Mouse (Mus musculus): ENCODE measurements at regions not wholly inside any gene's neighbourhood (a gene's known extent, or its start where the extent isn't known, plus 50 kb on each side); places are given as distances from the start of the nearest gene placed in this dataset.
"Not testable (repeated sequence)": the region's sequence is repeated elsewhere in the genome, so short reads cannot be mapped to it uniquely, and the experiment has no call there.

DNA sequence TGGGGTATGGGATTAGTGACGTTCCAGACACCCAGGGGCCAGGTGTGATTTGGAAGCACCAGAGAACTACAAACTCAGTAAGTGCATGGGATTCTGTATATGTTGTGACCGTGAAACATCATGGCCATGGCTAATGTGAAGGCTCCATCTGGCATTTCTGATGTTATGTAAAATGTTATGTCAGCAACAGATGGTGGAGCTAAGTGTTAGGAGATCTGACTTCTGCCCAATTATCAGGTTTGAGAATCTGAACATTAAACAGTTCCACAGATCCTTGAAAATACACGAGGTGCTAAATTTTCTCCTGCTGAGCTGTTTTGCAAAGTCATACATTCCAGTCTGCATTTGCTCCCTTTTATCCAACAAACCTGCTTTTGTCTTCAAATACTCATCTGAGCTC lies 223.6 kb upstream of the Egfl6 start:
- DNase-seq (ENCODE audit: low spot score) = no peak

DNA sequence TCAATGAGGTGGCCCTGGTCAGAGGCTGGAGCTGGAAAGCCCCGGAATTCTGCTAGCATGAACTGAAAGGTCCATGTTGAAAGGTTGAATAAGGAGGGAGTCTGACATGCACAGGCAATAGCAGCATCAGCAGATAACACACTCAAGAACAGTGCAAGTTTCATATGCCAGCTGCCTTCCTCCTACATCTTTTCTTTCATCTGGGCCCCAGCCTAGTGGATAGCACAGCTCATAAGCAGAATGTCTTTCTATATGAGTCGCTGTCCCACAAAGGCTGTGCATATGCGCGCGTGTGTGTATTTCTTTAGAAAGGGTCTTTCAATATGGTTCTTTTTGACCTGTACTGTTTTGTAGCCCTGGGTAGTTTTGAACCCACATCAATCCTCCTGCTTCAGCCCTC lies 222.7 kb upstream of the Egfl6 start:
- DNase-seq (ENCODE audit: low spot score) = no peak

DNA sequence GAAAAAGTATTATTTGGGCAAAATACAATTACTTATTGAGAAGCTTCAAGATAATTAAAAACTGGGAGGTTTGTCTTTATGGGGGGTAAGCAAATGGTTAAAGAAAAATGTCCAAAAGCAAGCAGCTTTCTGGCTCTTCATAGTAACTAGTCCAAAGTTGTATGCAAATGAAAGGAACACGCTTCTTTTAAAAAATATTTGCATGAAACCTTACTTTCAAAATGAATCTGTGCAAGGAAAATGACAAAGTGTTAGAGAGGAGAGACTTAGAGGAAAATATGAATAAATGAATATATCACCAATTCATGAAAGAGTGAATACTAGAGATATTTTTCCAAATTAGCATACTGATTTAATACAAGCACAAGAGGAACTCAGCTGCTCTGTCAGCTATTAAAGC lies 220.4 kb upstream of the Egfl6 start:
- no peak for DNase-seq (ENCODE audit: low spot score)

DNA sequence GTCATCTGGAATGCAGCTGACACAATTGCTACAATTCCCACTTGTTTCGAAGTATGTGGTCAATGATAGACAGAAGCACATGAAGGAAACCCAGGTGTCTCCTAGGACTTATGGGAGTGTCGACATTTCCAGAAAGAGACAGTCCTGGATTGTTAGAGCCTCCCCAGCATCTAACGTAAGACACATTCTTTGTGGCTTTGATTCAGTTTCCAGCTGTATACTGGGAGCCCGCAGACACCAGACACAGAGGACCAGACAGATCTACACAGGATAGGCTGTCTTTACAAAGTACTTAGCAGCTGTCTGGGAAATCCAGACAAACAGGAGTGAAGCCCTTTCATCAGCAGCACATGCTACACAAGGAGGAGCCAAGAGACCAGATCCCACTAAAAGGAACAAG lies 220.0 kb upstream of the Egfl6 start:
- DNase-seq (ENCODE audit: low spot score) = no peak

DNA sequence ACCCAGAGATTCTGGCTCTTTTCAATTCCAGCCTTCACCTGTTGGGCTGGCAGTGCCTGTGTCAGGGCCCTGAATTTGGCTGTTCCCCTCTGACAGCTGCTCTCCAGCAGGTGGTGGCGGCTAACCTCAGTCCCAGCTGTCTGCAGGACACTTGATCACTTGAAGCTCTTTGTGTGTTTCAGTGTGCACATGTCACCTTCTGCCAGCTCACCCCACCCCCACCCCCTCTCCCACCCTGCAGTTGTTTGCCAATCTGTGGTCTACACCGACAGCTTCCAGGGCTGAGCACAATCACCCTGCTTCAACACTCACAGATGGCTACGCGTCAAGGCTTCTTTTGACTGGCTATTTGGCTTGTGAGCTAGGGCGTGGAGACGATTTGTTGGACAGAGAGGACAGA lies 217.7 kb upstream of the Egfl6 start:
- DNase-seq (ENCODE audit: low spot score) = no peak

DNA sequence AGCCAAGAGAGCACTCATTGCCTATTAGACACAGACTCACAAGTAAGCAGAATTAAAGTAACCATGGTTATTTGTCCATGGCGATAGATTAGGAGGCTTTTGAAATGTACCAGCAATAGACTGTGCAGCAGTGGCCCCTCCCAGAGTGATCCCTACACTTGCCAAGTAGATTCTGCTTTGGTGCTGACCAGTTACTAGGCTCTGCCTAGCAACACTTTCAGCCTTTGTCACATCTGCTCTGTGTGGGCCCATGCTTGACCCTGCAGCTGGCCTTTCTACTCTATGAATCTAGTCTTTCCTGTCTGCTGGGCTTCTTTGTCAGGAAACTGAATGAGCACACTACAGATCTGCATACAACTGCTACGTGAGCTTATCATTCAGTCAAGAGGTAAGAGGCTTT lies 215.5 kb upstream of the Egfl6 start:
- no peak for DNase-seq (ENCODE audit: low spot score)

DNA sequence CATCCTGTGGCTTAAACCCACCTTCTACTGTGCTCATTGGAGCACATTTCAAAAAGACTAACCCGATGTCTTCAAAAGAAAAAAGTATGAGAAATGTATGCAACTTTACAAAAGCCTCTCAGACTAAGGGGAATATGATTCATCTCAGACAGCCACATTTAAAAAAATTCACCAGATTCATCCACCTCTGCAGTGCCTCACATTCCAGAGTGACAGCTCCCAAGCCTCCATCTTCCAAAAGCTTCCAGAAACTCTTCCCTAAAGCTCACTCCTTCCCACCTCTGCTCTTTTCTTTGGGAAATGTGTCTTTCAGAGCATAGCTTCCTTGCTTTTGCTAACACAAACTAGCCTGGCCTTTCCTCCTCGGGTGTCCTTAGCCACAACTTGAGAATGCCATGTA lies 210.1 kb upstream of the Egfl6 start:
- no peak for DNase-seq (ENCODE audit: low spot score)

DNA sequence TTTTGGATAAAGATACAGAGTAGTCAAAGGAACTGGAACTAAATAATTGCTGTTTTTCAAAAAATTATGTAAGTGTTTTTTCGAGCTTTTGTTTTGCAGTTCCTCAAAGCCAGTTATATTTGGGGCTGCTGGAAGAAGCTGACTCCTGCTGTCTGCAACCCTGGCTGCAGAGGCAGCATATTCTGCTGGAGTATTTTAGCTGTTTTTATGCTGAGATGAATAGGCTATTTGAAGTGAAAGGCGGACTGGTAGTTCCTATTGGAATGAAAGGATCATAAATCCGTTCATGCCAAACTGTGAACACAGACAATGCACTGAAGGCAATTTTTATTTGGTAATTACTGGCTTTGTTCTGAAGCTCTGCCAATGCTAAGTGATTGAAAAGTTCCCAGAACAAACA lies 203.5 kb upstream of the Egfl6 start:
- no peak for DNase-seq (ENCODE audit: low spot score)

DNA sequence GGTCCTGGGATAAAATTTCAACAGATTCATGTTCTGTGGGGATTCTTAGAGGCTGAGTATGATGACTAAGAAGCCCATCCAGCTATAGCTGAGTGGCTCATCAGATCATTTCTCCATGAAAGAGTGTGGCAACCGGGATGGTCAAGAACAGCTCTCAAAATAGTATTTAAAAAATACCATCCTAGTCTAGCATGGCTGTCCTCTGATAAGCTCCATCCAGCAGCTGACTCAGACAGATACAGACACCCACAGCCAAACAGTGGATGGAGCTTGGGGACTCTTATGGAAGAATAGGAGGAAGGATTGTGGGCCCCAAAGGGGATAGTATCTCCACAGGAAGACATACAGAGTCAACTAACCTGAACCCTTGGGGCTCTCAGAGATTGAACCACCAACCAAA lies 201.6 kb upstream of the Egfl6 start:
- not testable (repeated sequence) for DNase-seq (ENCODE audit: low spot score)

DNA sequence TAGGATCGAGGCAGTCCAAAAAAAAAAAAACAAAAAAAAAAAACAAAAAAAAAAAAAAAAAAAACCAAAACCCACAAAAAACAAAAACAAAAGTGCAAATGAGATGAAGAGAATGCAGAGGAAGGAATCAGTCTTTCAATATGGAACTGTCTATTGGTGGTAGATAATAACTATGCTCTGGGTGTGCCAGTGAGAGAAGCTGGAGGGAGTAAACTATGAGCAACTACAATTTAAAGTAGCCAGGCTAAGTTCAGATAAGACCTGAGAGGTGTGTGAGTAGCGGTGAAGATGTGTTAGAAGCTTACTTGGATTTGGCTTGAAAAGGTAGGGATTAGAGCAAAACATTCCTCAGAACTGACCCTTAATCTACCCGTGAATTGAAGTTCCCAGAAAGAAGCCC lies 200.1 kb upstream of the Egfl6 start:
- no peak for DNase-seq (ENCODE audit: low spot score)

DNA sequence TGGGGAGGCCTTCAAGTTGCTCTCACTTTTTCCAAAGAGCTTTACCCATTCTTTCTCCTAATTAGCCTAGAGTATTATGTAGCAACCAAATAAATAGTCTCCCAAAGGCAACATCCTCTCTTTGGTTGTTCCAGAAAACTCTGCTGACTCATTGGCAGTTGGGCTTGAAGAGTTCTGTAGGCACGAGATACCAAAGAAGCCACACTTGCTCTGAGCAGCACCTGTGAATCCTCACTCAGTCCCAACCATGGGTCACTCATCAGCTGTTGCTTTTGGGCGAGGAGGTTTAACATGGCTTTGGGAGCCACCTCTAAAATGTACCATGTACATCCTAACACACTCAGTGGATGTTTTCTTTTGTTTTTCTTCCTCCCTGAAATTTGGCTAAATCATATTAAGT lies 197.9 kb upstream of the Egfl6 start:
- no peak for DNase-seq (ENCODE audit: low spot score)

DNA sequence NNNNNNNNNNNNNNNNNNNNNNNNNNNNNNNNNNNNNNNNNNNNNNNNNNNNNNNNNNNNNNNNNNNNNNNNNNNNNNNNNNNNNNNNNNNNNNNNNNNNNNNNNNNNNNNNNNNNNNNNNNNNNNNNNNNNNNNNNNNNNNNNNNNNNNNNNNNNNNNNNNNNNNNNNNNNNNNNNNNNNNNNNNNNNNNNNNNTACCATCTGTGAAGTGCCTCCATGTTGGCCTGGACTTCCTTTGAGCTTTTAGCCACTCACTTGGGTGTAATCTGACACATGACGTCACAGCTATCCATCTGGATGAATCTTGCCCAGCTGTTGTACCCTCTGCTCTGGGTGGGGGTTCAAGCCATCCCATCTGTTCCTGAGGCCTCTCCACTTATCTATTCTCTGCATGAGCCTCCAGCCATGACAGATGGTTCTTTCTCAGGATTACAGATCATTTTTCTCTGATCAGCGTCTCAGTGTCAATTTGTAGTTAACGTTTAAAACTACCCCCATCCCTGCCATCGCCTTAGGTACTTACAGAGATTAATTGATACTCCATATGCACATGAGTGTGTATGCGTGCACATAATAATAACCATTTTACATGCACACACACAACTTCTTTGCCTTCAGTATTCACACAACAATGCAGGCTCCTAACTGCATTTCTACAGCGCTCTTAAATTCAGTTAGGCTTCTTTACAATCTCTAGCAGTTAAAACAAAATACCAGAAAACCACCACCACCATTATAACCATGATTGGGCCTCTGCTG lies 194.0 kb upstream of the Egfl6 start:
- no peak for DNase-seq (ENCODE audit: low spot score)

DNA sequence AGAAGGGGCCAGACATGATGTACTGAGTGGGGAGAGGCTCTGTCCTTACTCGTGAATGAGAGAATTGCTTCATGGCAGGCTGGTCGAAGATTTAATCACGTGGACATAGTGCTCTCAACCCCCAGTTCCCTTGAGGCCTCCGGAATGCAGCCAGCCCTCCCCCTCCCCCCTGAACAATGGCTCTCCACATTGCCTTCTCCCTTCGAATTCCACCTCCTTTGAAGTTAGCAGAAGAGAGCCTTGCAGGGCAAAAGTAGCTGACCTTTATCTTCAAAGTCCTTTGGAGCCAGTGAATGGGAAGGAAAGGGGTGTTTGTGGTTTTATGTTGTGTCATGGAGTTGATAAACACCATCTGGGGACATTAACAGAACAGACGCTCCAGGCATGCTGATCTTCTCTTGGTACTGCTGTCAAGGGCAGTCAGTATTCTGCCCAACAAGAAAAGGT lies 187.9 kb upstream of the Egfl6 start:
- no peak for DNase-seq (ENCODE audit: low spot score)

DNA sequence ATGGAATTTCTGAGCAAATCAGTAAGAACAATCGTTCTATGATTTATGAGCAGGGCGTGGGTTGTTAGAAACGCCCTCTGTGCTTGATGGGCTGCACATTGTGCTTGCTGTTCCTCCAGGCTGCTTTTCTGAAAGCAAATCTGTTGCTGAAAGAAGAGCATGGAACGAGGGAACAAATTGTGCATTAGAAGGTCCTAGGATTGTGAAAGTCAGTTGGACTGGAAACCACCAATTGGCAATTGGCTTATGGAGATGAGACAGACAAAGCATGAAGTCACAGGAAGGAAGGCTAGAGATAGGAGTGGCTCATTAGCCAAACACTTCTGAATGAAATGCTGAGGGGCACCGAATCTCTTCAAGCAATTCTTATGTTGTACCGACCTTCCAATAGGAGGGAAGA lies 181.5 kb upstream of the Egfl6 start:
- no peak for DNase-seq (ENCODE audit: low spot score)

DNA sequence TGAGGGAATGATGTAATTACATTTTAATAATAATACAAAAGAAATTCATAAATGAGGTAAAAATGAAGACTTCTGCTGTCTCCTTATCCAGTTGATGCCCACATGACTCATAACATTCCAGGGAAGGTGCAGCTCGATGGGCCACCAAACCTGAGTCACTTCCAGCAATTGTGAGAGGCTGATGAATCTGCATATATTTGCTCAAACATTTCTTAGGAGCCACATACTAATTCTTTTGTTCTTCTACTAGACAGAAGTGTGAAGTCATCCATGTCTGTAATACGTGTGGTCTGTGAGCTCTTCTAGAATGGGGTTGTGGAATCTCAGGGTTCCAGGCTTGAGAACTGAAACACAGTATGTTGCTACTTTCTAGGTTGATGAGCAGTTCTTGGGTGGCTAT lies 180.1 kb upstream of the Egfl6 start:
- DNase-seq (ENCODE audit: low spot score) = no peak

DNA sequence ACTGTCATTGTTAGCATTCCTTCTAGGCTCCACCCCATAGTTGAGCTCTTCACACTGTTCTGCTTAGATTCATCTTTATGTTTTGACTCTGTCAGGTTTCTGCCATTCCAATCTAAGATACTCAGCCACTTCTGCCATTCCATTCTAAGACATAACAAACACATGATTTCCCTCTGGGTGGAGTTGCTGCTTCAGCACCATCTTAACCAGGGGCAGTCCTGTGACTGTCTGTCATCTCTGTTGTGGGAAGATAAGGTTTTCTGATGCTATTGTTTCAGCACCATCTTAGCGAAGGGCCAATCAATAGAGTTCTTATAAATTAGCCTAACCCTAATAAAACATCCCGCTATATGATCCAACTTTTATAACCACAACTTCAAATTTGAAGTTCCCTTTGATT lies 176.6 kb upstream of the Egfl6 start:
- DNase-seq (ENCODE audit: low spot score) = no peak

DNA sequence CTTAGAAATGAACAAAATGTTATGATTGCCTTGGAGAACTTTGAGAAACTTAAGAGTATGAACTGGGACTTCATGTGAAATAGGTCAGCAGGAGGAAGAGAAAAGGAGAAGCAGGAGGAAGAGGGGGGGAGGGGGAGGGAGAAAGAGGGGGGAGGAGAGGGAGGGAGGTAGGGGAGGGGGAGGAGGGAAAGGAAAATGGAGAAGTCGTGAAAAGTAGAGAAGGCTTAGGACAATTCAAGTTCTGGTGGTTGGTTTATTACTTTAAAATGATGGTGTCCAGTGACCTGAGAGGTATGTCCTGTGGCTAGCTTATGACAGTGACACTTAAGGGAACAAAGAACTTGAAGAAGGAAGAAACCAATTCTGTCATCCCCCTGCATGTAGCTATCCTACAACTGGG lies 171.6 kb upstream of the Egfl6 start:
- DNase-seq (ENCODE audit: low spot score) = no peak

DNA sequence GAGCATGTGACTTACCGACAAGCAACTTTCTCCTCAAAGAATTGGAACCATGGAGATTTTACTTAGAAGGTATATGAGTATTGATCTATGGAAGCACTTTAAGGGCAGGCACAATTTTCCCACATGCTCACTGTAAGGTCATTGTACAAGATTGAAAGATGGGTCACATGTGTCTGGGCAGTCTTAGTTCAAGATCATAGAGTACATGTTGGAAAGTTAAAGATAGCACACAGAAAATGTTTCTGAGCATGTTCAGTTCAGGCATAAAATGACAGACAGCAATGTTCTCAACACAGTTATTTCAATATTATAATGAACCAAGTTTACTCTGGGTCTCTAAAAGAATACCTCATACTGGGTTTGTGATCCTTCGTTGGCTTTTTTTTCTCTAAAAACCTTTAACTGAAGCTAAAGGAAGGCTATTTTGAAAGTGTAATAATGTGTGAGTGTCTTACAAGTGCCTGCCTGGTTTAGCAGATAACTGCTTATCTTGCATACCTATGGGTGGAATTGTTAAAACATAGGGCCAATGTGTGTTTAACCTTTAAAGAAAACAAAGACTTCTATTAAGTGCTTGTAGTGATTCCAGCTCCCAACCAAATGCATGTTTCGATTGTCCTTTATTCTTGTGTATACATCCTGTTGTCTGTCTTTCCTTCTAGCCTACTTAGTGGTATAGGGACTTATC lies 169.6 kb upstream of the Egfl6 start:
- no peak for DNase-seq (ENCODE audit: low spot score)

DNA sequence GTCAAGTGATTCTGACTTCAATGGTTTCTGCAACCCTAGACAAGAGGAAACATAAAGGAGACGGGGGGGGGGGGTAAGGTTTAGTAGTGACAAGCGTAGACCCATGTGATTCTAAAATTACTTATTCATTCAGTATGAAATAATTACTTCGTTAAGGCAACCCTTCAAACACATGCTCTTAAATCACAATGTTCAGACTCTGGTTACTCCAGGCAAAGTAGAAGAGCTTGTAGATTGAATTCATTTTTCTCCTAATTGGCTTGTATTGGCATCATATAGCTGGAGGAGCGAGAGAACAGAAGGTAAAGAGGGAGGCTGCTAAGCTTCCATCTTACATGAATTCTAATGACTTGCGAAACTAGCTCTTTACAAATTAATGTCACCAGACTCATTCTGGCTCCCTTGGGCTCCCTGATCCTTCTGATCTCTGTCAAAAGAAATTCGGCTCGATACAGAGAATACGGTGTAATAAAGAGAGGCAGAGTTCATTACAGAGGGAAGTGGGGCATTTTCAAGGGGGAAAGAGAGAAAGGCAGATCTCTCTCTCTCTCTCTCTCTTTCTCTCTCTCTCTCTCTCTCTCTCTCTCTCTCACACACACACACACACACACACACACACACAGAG lies 163.6 kb upstream of the Egfl6 start:
- no peak for DNase-seq (ENCODE audit: low spot score)

DNA sequence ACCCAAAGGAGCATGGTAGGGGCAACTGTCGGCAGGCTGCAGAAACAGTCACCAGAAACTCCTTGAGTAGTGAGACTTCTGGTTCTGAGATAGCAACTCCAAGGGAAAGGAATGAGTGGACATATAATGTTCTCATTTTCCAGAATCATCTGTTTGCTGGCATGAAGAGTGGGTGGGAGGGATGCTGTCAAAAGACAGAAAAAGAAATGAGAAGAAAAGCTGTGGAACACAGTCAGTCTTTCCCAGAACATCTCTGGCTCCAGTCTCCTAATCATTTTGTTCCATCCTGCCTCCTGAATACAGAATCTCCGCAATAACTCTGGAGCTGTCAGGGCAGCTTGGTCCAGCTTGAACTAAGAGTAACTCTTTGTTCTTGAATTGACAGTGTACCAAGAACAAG lies 145.8 kb upstream of the Egfl6 start:
- no peak for DNase-seq (ENCODE audit: low spot score)

DNA sequence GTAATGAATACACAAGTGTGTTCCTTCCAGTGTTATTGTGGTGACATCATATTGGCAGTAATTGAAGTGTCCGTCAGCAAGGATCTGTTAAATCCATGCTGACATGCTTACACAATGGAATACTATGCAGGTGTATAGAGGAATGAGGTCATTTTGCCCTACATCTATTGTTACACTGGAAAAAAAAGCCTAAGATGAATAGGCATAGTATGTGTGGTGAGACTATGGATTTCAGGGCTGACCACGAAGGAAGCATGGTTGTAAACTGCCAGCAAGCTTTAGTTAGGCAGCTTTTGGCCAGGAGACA lies 143.1 kb upstream of the Egfl6 start:
- no peak for DNase-seq (ENCODE audit: low spot score)

DNA sequence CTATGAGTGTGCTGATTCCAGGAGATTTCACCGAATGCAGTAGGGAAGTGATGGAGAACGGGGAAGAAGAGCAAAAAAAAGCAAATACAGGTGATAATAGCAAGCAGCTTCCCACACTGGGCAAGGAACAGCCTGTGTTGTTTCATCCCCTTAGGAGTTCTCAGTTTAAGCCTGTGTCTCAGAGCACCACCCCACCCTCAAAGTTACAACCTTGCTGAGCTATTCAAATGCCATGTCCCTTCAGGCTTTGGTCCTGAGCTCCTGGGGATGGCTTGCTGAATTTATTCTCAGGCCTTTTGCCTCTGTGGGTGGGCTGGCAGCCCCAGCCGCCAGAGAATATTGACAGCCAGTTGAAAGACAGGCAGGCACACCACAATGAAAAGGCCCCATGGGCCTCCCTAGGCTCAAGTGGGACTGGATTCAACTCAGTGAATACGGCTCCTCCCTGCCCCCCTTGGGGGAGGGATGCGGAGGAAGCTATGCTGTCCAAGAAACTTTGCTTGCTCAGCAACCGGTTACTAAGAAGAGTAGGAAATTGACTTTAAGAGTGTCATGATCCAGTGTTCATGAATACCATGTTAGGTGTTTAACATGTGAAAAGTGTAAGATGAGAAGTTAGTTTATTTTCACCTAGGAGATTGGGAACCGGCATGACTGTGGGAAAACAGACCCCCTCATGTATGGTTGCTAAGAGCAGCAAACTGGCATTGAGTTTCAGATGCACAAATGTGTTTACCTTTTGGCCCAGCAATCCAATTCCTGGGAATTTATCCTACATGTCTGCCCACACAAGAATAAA lies 142.5 kb upstream of the Egfl6 start:
- DNase-seq (ENCODE audit: low spot score) = no peak

Measured in ovary, postnatal 10 days (tissue).